Mouse (Mus musculus) layer of hippocampus, adult 2 months (tissue): ENCODE measurements around the gene Cnot9. TPM values are rescaled to one million over a fixed set of nuclear protein-coding genes. Genes with fewer than 3 reads are reported as not detected.

ENCODE experiments used
- DNase-seq, 2 experiments: peaks; one replicate each; pipeline ENCODE4 v3.0.0; 2022; ENCODE audit warnings: low spot score in 2 of 2
- H3K27ac ChIP-seq: fragments of 200-600 bp; 2 replicates; pipeline ENCODE4 v1.8.1; 2022
- H3K4me3 ChIP-seq: fragments of 200-600 bp; 2 replicates; pipeline ENCODE4 v1.8.1; 2022; ENCODE audit warnings: mild to moderate bottlenecking
- CTCF ChIP-seq: fragments of 200-600 bp; conservative IDR thresholded peaks from 2 replicates; pipeline ENCODE4 v1.8.1; 2022; ENCODE audit warnings: antibody characterized with exemption, mild to moderate bottlenecking, moderate library complexity
- total RNA-seq, 2 experiments: library from RNA; stranded (reverse); gene quantifications; 2 replicates each; pipeline ENCODE4 v1.2.3; 2021

Cnot9 gene
- total RNA-seq, 2 experiments from 2014 or later = 21.9 to 24.0 TPM

- peak within 1 kb of the TSS; percentile 86 for H3K27ac ChIP-seq
- peak in 1 of 2 experiments; percentile 3 for DNase-seq
- no peak for TF ChIP-seq CTCF
- H3K4me3 ChIP-seq = peak within 1 kb of the TSS; percentile 46
Measured at GRCm38 (mm10) chr1:74544184-74544583, 38.3 kb downstream of the Cnot9 start, which contains the start of gene Usp37. Usp37 (minus strand) TSS chr1:74544284.

GRCm38 (mm10) chr1:74559061-74559460 lies 53.2 kb downstream of the Cnot9 start:
- TF ChIP-seq CTCF = no peak
- no peak for DNase-seq
- H3K27ac ChIP-seq = no peak overlapping the region
- no peak overlapping the region for H3K4me3 ChIP-seq

- no peak overlapping the region for H3K4me3 ChIP-seq
- H3K27ac ChIP-seq = no peak overlapping the region
- no peak for DNase-seq
- no peak for TF ChIP-seq CTCF
Measured at GRCm38 (mm10) chr1:74565834-74566233, 60.0 kb downstream of the Cnot9 start.

DNA sequence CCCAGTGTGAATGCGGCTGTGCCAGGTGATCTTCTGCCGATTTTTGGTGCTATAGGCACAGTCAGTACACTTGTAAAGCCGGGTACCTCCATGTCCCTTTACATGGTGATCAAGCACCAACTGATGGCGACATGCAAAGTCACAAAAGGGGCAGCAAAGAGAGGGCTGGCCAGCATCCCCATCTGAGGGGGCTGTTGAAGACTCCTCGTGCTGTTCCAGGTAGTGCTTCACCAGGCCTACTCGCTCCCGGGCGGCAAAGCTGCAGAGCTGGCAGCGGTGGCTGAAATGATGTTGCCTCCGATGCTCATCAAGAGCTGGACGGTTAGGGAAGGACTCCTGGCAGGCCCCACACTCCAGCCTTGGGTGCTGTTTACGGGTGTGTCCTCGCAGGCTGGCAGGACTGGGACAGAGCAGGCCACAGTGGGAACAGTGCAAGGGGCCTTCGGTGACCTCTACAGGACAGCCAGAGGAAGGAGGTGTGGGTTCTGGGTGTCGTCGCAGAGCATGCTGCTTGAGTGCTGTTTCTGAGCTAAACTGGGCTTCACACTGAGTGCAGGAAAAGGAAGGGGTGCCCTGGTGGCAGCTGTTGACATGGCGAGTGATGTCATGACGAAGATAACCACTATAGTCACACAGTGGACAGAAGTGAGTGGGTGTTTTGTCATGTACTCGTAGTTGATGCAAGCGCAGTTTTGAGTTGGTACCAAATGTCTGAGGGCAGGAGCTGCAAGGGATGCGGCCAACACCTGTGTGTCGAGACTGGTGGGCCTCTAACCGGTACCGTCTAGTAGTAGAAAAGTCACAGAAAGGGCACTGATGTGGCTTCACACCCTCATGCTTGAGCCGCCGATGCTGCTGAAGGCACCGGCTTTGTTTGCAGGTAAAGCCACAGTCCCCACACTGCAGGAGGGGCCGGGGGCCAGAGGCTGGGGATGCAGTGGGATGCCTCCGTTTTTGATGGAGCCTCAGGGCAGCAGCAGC lies 64.2 kb downstream of the Cnot9 start:
- Histone ChIP-seq H3K4me3 (no peak overlapping the region), H3K27ac (no peak overlapping the region)
- DNase-seq = no peak
- no peak; the same call in 1 of the 2 replicates for TF ChIP-seq CTCF

Other genes with a start within 250 kb of the Cnot9 start
- not detected for gene Gpbar1, start 227.5 kb upstream of the Cnot9 start, total RNA-seq
- gene Aamp, start 221.3 kb upstream of the Cnot9 start, total RNA-seq = 100 to 1,000 TPM; 153 to 155 TPM
- gene Pnkd, start 221.1 kb upstream of the Cnot9 start, total RNA-seq = 100 to 1,000 TPM; 171 to 185 TPM
- gene Tmbim1, start 200.4 kb upstream of the Cnot9 start, total RNA-seq = 10 to 100 TPM; 23.3 to 23.9 TPM
- gene Catip, start 143.9 kb upstream of the Cnot9 start, total RNA-seq = 1 to 10 TPM; 1.1 to 1.8 TPM
- 1 to 10 TPM; 3.1 to 3.9 TPM for gene Slc11a1, start 130.9 kb upstream of the Cnot9 start, total RNA-seq
- 10 to 100 TPM; 26.4 to 28.8 TPM for gene Ctdsp1, start 114.5 kb upstream of the Cnot9 start, total RNA-seq
- under 1 TPM; 0.49 to 0.72 TPM for gene Vil1, start 96.7 kb upstream of the Cnot9 start, total RNA-seq
- gene Plcd4, start 36.8 kb downstream of the Cnot9 start, total RNA-seq = 10 to 100 TPM; 18.4 to 20.4 TPM
- 10 to 100 TPM; 22.9 to 23.4 TPM for gene Usp37, start 38.2 kb downstream of the Cnot9 start, total RNA-seq
- 10 to 100 TPM; 30.7 to 30.8 TPM for gene Zfp142, start 82.2 kb downstream of the Cnot9 start, total RNA-seq
- 10 to 100 TPM; 23.7 to 24.8 TPM for gene Bcs1l, start 82.2 kb downstream of the Cnot9 start, total RNA-seq
- gene Rnf25, start 95.3 kb downstream of the Cnot9 start, total RNA-seq = 10 to 100 TPM; 67.7 to 71.5 TPM
- 1 to 10 TPM; 3.3 to 5.6 TPM for gene Stk36, start 95.4 kb downstream of the Cnot9 start, total RNA-seq
- 10 to 100 TPM; 23.9 to 24.5 TPM for gene Ttll4, start 155.7 kb downstream of the Cnot9 start, total RNA-seq
- gene Cyp27a1, start 207.5 kb downstream of the Cnot9 start, total RNA-seq = 1 to 10 TPM; 2.7 to 3.1 TPM
- not detected for gene Prkag3, start 243.2 kb downstream of the Cnot9 start, total RNA-seq